Mouse (Mus musculus) bone marrow, adult 2 months (tissue): ENCODE measurements around the gene Fxn.

Experiments
- CTCF ChIP-seq: fragments of 200-500 bp; IDR thresholded peaks from 2 replicates; pipeline ENCODE4 v1.5.1; 2011; ENCODE audit warnings: low read length, control low read depth; ENCODE audit not compliant: control insufficient read depth, insufficient read depth
- POLR2A ChIP-seq: fragments of 200-500 bp; IDR thresholded peaks from 2 replicates; pipeline ENCODE4 v1.6.1; 2011; ENCODE audit warnings: low read depth, mild to moderate bottlenecking, control low read depth, low read length, borderline replicate concordance; ENCODE audit not compliant: control insufficient read depth

- TF ChIP-seq CTCF (no peak), POLR2A (no peak)
Observed at GRCm38 (mm10) chr19:24241799-24242546, 38.4 kb downstream of the Fxn start.
